Mouse (Mus musculus) activated CD4-positive, CD25-positive, alpha-beta regulatory T cell, adult 4 months (primary cell): ENCODE results near the gene Ptbp2. TPM values are rescaled to one million over a fixed set of nuclear protein-coding genes. Genes with fewer than 3 reads are reported as not detected.

Experiments used
- ATAC-seq: one replicate; pipeline ENCODE4 v1.8.0; 2017
- polyA plus RNA-seq, 2 experiments: library from polyadenylated mRNA; unstranded; fragments of 100-300 nt; shearing (Covaris generic); gene quantifications; one replicate each; pipeline ENCODE4 v1.2.1; 2017

Gene Ptbp2
- 10 to 100 TPM; 19.1 to 24.8 TPM for polyA plus RNA-seq

GRCm38 (mm10) chr3:119784366-119784765 lies at the start of gene Ptbp2:
Gene Ptbp2, minus strand, starts transcription at chr3:119784466.
- ATAC-seq = no peak

DNA sequence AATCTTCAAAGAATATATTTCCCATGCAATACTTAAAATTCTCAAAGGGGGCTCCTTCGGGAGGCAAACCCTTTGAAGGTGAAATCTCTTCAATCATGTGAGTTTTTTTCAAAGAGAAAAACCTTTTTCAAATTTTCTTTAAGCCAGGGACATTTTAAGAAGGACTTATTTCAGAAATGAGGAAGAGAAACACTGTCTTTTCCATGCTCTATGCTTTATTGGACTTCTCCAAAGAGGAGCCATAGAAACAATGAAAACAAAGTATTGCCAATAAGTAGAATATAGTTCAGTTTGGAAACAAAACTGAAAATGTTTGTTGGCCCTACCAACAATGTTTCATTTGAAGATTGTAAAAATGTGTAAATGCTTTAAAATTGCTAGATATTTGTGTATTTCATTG lies 30.4 kb upstream of the Ptbp2 start:
- ATAC-seq = no peak

DNA sequence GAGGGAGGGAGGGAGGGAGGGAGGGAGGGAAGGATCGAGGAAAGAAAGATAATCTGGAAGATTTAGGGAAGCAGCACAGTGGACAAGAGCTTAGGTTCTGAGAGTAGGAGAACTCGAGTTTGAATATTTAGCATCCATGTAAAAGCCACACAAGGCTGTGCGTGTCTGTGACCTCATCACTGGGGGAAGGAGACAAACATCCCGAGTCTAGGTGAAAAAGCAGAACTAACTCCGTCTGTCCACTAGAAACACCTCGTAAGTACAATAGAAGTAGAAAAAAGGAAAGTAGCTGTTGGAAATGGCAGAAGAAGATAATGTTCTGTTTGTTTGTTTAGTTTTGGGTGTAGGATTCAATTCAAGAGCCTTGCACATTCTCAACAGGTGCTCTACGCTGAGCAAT lies 21.9 kb upstream of the Ptbp2 start:
- no peak for ATAC-seq

DNA sequence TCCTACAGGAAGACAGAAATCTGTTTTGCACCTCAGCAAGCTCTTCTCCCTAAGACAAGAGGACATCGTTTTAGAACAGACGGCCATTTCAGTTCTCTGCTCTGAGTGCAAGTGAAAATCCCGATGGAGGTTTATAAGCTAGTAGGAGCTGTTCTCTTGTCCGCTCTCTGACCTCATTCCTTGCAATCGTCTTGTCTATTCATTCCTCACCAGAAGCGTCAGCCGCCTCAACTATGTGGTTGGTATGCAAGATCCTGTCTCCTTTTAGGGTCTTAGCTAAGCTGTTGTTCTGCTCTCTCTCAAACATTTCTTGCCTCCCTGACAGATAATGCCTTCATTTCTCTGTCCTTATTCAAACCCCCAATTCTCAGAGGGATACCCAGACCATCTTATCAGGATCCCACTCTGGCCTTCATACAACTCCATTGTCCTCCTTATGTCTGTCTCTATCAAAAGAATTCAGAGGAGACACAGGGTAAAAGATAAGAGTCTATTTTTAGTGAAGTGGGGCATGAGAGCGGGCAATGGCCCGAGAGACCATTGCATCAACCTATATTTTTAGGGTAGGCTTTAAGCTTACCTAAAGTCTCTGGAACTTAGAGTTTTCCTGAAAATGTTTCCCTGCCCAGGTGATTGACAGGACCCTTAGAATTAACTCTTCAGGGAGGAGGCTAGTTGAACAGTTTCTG lies 10.6 kb upstream of the Ptbp2 start:
- ATAC-seq = no peak

- peak; percentile 83 for ATAC-seq
These were observed 1.1 kb downstream of the Ptbp2 start for GRCm38 (mm10) chr3:119782946-119783701.

DNA sequence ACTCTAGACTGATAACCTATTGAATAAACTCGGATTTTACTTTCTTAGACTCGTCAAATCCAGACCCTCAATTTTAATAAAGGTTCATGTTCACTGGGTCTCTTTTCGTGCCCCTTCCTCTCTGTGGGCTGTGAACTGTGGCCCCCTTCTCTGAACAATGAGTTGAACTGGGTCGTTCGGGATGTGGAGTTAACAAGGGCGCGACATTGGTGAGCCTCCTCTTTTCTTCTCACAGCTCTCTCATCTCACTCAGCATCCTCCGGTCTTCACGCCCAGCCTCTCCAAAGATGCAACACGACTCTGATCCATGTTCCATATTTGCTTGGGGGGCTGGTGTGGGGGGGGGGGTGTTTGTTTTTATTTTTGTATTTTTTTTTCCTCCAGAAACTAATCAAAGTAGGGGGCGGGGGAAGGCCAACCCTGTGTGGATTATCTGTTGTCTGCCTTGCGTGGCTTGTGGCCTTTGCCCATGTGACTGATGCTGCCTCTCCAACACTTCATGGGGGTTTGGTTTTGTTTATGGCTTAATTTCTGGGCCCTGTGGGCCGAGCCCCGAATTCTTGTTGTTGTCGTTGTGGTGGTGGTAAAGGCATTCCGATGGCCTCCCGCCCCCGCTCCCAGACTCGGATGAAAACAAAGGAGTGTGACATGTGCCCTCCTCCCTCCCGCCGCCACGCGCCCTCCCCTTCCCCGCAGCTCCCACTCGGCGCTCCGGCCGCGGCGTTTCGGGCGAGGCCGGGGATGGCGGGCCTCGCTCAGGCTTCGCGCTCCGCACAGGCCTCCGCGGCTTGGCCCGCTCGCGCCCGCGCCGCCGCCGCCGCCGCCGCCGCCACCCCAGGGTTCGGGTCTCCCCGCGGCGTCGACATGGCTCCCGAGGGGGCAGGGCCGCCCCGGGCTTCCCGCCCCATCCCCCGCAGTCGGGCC lies 2.0 kb downstream of the Ptbp2 start:
- peak; percentile 20 for ATAC-seq

DNA sequence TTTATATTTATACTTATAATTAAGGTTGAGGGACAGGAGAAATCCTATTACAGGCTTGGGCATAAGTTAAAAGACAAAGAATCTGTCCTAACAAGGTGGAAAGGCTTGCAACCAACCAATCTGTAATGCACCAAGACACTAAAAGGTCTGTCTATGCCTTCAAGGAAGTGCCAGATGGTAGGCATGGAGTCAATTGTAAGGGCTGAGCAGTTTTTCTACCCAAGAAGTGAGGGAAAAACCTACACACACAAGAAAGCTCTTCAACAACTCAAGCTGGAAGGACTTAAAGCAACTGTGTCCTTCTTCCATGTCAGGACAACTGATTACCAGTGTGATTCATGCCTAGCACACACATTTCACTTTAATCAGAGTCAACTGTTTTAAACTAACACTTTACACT lies 3.4 kb downstream of the Ptbp2 start:
- no peak for ATAC-seq

DNA sequence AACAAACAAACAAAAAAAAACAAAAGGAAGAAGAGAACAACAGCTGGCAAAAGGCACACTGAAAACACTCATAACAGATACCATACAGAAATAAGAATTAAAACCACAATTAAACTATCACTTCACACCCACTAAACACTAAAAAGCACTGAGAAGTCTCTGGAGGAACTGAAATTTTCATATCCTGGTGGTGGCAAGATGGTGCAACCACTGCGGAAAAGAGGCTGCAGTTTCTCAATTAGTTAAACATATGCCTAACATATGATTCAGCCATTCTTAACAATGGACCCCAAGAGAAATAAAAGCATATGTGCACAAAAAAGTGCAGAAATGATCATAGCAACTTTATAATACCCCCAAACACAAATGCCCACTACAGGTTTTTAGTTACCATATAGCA lies 5.0 kb downstream of the Ptbp2 start:
- ATAC-seq = no peak

DNA sequence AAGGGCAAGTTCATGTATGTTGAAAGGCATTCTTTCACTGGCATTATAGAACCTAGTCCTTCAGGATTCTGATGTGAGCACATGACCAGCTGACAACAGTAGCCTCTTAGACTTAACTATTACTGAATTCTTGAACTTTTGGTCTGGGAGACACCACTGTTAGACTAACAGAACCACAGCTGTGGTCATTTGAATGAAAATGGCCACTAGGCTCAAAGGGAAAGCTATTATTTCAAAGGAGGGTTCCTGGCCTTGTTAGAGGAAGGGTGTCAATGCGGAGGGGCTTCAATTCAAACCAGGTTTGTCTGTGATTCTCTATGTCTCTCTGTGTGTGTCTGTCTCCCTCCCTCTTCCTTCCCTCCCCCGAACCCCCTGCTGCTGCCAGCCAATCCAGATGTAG lies 5.8 kb downstream of the Ptbp2 start:
- ATAC-seq = no peak

- no peak for ATAC-seq
These were observed 8.1 kb downstream of the Ptbp2 start for GRCm38 (mm10) chr3:119776129-119776528.

- ATAC-seq = no peak
These were observed 11.5 kb downstream of the Ptbp2 start for GRCm38 (mm10) chr3:119772789-119773188.

- ATAC-seq = no peak
These were observed 20.5 kb downstream of the Ptbp2 start for GRCm38 (mm10) chr3:119763772-119764171.

GRCm38 (mm10) chr3:119761732-119762131 lies 22.5 kb downstream of the Ptbp2 start:
- no peak for ATAC-seq

DNA sequence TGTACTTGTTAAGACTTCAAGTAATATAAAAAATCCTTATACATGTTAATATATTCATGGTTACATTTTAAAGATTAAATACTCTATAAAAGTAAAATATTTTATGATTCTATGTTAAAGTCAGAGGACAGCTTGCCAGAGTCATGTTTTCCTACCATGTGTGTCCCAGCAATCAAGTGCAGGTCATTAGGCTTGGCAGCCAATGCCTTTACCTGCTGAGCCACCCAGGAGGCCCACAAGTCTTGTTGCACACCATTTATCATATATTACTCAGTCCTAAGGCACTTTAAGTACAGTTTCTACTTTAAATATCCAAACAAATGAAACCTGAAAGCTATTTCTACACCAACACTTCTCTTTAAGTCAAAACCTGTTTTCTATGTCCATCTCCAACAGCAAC lies 30.5 kb downstream of the Ptbp2 start:
- ATAC-seq = no peak

- no peak for ATAC-seq
These were observed 34.6 kb downstream of the Ptbp2 start for GRCm38 (mm10) chr3:119749551-119750249.

DNA sequence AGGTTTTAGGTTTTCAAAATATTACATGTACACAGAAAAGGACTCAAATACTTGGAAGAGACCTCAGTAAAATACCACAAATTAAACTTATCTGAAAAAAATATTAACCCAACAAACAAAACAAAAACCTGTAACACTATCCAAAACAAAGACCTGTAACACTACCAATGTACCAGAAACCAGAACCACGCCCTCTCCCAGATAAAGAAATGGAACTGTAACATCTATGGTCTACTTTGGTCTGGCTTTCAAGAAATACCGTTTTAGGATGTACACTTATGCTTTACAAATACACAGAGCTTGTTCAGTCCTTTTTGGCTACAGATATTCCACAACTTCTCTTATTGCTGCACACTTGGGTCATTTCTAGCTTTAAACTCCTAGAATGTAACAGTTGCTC lies 35.1 kb downstream of the Ptbp2 start:
- ATAC-seq = no peak

GRCm38 (mm10) chr3:119746656-119747055 lies 37.6 kb downstream of the Ptbp2 start:
- ATAC-seq = no peak

DNA sequence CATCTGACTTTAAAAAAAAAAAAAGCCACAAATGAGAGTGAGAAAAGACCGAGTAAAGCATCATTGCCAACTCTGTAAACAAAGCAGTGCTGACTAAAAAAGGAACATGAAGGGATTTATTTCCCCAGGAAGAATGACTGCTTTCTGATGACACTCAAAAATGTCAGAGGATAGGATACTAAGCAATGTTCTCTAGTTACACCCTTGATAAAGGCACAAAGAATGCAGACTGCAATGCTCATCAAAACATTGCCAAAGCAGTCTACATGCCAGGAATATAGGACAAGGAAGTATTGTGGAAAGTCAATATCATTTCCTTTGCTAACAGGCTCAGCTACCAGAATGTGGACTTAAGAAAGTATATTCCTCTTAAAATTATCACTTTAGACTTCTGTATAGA lies 38.5 kb downstream of the Ptbp2 start:
- ATAC-seq = no peak

GRCm38 (mm10) chr3:119729863-119730262 lies 54.4 kb downstream of the Ptbp2 start:
- ATAC-seq = no peak

GRCm38 (mm10) chr3:119712066-119712465 lies 72.2 kb downstream of the Ptbp2 start:
- no peak for ATAC-seq

DNA sequence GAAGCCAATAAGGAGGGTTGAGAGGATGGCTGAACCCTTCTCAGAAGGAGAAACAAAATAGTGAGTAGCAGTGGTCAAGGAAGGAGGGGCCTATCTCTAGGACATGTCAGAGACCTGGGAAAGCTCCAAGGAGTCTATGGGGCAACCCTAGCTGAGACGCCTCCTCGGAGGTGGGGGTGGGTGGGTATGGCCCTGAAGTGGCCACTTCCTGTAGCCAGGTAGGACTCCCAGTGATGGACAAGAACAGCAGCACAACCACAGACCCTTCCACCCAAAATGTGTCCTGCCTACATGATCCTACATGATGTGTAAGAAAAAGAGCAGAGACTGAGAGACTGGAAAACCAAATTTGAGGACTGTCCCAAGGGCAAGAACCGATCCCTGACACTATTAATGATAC lies 72.8 kb downstream of the Ptbp2 start:
- no peak for ATAC-seq

GRCm38 (mm10) chr3:119701467-119701866 lies 82.8 kb downstream of the Ptbp2 start:
- ATAC-seq = no peak

DNA sequence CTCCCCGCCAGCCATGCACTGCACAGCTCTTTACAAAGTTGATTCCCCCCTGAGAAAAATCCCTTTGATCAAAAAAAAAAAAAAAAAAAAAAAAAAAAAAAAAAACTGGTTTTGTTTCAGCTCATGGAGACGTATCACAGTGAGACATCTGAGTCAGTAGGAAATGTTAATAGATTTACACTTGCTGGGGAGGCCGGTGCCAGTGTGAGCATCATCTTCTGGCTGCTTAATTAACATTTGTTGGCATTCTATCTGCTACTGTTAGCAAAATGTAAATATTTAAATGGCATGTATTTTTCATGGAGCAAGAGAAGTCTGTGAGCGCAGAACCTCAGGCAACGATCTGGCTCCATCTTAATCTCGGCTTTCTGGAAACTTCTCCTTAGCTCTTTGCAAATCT lies 99.5 kb downstream of the Ptbp2 start:
- no peak for ATAC-seq
